Mouse (Mus musculus): ENCODE results near the gene Pkp4.

Gene Pkp4

DNA sequence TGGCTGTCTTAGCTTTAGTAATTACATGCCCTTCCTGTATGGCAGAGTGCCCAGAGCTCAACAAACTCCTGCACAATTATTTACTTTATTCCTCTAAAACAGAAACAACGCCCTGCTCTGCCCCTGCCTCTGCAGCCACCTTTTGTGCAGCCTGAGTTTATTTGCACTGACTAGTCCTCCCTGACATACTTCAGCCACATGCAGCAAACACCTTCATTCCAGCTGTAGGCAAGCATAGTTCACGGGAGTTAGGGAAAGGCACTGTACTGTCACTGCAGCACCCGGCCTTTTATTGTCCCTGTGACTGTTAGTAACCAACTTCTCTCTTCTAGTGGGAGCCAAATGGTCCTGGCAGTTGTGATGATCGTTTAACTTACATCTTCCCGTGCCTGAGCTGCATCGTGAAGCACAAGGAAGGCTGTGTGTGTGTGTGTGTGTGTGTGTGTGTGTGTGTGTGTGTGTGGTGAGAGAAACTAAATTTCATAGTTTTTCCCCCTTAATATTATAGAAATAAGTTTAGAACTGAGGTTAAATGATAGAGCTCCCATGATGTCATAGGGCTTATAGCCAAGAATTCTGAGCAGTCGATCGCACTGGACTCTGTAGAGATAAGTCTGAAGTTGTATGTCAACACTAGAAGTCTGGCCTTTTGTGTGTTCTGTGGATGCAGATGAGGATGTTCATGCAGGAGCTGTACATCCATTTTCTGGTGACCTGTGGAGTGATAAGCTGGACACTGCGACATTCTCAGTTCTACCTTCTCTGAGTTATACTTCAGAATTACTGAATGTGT is 59.5 kb downstream of the Pkp4 start:
- DNase-seq (ENCODE audit: low spot score), result peak; percentile 82

DNA sequence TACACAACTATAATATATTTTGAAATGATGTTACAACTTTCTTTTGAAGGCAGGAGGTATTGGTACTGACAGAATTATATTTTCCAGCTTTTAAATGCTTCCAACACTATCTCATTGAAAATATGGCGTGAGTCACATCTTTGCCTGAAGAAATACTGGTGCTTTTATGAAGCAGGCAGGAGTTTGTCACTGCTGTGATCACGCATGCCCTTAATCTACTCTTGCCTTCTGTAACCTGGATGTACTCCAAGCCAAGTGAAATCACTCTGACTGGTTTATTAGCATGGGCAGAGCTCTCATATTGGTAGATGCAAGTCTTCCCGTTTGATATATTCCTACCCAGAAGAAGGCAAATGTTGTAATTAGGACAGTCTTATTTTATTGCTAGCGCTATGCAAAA is 65.7 kb downstream of the Pkp4 start:
- DNase-seq (ENCODE audit: low spot score), result no peak

DNA sequence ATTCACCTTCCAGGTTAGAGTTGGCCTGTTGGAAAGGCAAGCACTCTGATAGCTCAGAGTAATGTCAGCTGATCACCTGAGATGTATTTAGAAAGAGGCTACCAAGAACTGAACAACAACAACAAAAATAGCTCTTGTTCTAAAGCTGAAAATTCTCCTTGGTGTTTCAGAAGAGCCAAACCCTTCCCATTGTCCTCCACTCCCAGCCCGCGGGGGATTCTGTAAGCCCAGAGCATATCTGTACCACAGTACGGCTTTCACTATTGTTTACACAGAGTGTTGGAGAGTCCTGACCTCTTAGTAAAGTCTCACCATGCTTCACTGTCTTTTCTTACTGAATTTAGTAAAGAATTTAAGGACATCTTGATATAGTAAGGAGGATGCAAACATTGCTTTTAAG is 66.4 kb downstream of the Pkp4 start:
- DNase-seq (ENCODE audit: low spot score), result no peak

DNA sequence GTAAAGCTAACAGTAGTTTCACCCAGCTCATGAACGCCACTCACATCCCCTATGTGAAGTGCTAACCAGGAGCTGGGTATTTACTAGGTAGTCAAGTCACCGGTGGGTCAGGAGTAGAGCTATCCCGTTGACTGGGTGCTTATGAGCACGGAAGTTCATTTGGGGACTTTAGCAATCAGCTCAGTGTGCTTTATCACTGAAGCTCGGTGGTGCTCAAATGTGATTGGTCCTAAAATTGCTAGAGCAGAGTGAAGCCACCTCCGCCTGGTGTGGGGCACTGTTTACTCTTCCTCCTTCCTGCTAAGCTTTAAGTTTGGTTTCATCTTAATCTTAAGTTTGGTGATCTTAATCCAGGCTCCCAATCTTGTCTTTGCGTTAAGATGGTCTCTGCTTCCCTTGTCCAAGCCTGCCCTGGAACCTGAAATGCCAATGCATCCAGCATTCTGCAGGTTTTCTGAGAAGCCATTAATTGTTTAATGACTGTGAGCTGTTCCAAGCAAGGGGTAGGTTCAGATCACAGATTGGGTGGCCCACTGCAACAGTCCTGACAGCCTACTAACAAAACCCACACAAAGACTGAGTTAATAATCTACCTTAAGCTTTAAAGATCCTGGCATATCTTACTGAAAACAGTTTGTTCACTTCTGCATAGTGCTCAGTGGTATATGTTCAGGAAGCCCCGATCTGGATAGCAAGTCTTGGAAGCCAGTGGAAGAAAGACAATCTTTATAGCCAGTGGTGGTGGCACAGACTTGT is 67.0 kb downstream of the Pkp4 start:
- DNase-seq (ENCODE audit: low spot score), result no peak

DNA sequence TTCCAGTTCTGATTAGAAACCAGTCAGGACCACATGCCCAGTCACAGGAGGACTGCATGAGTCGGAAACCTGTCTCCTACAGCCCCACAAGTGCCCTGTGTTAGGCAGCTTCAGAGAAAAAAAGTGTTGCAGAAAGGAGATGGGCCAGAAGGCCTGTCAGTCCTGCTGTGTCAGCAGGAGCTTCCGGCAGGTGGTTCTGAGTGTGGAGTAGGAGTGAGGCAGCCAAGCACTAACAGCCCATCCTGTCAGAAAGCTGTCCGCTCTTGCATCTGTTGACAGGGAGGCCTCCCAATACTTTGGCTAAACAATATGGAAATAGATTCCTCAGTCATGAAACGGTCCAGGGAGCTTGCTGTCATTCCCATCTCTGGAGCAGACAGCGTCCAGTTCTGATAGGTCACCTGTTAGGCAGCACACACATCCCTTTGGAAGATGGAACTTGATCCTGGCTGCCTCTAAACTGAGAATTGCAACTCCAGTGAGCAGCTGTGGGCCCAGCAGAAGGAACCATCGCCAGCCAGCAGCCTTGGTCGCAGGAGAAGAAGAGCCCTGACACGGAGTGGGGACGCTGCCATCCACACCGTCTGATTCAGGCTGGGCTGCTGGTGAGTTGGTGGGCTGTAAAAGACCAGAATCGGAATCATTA is 68.7 kb downstream of the Pkp4 start:
- no peak for DNase-seq (ENCODE audit: low spot score)

DNA sequence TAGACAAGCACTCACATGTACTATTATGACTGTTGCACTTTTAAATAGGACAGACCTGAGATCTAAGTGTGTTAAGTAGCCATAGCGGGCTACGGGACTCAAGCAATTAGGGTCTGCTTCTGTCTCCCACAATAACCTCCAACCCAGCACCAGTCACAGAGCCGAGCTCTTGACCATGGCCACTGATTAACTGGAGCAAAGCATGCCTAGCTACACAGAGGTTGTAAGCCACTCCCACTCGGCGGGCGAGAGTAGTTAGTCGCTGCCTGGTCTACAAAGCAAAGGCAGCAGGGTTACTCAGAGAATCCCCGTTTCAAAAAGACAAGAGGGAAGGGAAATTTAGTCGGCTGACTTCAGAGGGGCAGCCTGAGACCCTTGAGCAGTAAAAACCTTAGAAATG is 70.0 kb downstream of the Pkp4 start:
- no peak for DNase-seq (ENCODE audit: low spot score)

DNA sequence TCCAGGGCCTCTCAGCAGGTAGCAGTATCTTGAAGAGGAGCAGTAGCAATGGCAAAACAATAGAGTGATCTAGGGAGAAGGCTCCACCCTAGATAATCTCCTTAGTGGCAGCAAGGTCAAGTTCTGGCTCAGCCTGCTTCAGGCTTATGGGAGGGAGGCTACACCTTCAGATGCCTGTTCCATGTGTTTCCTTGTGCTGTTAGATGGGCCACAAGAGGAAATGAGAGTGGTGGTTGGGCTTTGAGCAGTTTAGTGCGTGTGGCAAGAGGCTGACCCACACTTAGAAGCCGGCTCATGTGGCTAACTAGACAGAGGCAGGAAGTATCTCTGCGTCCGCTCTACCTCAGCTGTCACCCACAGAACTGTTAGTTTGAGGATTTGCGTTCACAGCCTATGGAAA is 70.9 kb downstream of the Pkp4 start:
- DNase-seq (ENCODE audit: low spot score), result no peak

DNA sequence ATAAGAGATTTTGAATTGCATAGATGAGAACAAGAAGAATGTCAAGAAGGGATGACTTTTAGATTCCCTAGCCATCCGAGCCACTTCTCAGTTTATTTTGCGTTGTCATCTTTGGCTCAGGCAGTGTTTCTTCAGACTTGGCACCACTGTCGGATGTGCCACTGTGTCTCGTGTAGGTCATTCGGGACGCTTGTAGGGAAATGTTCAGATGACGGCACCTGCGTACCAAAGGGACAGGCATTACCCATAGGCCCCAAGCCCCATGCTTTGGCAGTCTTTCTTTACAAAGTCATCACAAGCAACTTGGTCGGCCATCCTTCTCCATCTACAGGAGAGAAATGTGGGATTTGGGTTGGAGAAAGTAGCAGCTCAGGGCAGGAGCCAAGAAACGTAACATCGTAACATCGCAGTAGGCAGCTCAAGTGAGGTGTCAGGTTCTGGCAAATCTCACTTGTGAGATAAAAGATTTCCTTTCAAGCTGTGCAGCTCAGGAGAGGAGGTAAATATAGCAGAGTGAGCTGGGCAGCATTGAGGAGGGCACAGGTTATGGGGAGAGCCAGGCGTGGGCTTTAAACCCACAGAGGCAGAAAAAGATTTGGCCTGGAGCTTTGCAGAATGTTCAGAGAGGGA is 72.8 kb downstream of the Pkp4 start:
- DNase-seq (ENCODE audit: low spot score), result no peak

DNA sequence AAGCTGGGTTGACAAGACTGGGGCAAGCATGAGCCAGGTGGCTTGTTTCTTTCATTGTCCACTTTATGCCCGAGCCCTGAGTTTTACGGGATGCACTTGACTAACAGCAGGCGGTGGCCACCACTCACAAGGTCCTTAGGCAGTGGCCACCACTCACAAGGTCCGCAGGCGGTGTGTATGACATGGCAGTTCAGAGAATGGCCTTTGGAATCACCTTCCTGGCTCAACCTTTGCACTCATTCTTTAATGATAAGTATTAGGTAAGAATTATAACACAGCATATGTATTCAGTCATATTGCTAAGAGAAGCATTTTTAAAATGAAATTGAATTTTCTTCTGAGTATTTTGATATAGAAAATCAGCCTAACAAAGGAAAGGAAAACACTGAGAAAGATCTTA is 73.3 kb downstream of the Pkp4 start:
- no peak for DNase-seq (ENCODE audit: low spot score)

DNA sequence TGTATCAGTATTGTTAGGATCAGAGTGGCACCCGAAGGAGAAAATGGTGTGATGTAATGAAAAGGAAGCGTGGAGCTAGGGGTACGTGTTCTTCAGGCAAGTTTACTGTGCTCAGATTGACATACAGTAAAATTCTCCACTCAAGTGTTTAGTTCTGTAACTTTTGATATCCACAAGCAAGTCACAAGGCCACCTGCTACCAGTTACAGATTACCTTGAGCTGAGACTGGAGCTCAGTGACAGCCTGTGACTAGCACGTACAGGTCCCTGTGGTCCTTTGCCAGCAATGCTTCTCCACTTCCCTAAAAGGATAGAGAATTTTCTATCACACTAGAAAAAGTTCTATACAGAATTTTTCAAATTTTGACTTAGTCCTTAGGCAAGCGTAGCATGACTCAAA is 73.9 kb downstream of the Pkp4 start:
- DNase-seq (ENCODE audit: low spot score), result no peak

DNA sequence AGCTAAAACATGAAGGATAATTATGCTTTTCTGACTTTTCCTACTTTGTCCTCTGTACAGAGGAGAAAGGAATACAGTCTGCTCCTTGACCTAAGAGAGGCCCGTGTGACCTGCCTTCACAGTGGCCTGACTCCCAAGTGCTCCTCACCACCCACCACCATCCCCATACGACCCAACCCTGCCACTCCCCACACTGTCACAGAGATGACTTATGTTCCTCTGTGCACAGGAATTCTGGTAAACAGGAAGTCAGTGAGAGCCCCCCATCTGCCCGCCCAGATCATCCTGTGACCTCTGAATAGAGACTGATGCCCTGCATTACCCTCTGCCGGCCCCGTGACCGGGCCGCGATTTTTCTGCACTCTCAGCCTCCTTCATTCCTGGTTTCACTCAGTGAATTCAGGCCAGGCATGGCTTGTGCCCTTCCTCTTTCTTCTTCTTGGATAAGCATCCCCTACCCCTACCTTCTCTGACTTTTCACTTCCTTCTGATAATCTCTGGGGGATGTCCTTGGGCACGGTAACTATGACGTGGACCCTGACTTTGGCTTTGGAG is 79.3 kb downstream of the Pkp4 start:
- DNase-seq (ENCODE audit: low spot score), result no peak

DNA sequence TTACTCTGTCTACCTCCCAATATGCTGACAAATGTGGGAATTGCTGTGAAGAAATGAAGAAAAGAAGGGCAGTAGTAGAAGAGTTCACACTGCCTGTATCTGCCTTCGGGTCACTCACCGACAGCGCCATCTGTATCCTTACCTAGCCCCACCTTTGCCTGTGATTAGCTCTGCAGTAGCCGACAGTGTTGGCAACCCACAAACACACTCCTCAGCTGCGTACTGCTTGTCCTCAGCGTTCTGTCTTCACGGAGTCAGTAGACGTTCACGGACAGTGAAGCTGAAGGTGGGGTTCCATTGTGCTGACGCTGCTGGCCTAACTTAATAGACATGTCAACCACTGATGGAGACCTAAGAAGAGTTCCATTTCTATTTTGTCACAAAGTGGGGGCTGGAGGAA is 81.5 kb downstream of the Pkp4 start:
- DNase-seq (ENCODE audit: low spot score), result no peak

DNA sequence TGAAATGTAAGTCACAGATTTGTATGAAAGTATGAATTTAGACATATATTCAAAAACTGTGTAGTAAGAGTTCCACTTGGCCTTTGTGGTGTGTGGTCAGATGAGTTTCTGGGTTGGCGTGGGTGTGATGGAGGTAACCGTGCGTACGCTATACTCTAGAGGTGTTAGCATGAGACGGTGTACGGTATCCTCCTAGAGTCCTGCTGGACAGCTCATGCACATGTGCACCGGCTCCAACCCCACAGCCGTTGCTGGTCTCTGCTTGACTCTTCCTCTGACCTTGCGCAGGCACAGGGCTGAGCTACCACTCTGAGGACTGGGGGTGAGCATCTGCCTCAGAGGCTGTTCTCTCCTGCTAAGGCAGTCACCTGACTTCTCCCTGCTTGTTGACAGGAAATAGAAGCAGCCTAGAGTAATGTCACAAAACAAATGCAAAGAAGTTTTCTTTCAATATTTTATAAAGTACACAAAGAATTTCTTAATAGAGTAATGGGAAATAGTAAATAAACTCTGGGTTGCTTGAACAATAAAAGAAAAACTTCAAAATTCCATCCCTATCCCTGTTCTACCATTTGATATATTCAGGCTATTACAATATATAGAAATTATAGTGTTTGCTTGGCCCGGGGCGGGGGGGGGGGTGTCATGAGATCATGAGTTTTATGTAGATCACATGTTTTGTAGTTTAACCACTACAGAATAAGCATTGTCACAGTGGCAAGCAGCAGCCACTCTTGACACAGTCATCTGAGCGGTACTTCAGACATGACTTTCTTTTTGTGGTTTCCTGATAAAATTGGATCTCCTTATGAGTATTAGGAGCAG is 83.8 kb downstream of the Pkp4 start:
- DNase-seq (ENCODE audit: low spot score), result no peak

DNA sequence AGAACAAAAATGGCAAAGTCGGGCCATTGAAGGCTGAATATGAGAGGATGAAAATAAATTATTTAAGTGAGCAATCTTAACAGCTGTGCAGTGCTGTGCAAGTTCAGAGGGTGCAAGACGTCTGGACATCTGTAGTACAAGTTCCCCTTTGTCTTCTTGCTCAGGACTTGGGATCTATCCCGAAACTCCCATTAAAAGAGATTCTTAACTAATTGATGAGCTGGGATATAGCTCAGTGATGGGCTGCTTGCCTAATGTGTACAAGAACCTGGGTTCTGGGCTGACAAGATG is 84.4 kb downstream of the Pkp4 start:
- no peak for DNase-seq (ENCODE audit: low spot score)

DNA sequence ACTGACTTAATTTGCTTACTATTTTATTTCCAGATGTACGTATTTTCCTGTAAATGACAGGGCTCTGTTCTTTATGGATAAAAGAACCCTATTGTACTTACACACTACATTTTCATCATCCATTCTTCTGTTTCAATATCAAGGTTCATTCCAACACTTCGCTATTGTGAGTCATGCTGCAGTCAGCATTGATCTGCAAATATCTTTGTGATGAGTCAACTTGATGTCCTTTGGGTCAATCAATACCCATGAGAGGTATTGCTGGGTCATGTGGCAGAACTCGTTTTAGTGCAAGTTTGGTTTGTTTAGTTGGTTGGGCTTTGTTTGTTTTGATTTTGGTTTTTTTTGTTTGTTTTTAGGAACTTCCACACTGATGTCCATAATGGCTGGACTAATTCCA is 88.2 kb downstream of the Pkp4 start:
- no peak for DNase-seq (ENCODE audit: low spot score)

DNA sequence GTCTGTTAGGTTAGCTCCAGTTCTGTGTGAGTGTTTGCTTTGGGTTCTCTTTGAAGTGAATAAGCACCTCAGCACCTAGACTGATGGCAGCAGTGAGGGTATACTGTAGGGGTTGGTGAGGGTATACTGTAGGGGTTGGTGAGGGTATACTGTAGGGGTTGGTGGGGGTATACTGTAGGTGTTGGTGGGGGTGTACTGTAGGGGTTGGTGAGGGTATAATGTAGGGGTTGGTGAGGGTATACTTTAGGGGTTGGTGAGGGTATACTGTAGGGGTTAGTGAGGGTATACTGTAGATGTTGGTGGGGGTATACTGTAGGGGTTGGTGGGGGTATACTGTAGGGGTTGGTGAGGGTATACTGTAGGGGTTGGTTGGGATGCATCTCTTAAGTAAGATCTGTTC is 92.2 kb downstream of the Pkp4 start:
- DNase-seq (ENCODE audit: low spot score), result no peak

DNA sequence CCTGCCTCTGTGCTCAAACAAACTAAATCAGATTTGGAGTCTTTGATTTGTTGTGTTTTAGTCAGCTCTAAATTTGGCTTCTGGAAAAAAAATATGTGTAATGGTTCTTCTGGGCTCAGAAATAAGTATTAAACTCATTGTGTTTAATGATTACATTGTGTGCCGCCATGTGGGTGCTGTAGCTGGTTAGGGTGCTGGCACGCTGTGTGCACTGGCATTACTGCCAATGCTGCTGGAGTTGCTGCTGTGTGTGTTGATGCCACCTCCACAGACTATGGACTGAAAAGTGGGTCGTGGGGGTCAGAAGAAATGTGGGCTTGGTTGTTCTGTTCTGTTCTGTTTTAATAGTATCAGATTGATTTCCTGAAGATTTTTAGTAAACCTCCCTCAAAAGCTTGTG is 92.8 kb downstream of the Pkp4 start:
- DNase-seq (ENCODE audit: low spot score), result no peak

DNA sequence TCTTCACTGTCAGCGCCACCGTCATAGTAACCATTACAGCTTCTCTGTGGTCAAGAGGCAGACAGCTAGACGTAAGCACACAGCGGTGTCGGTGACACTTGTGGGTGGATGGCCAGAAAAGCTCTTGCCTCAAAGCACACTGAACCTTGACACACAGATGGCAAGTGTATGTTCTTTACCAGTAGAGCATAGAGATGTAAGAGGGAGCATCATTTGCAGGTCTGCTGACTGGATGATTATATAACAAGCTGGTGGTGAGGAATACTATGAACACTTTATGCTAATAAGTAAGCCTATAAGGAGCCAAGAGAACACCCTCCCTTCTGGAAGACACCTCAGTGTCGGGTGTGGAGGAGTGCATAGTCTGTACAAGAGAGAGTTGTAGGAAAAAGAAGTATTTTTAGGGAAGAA is 98.2 kb downstream of the Pkp4 start:
- DNase-seq (ENCODE audit: low spot score), result no peak

DNA sequence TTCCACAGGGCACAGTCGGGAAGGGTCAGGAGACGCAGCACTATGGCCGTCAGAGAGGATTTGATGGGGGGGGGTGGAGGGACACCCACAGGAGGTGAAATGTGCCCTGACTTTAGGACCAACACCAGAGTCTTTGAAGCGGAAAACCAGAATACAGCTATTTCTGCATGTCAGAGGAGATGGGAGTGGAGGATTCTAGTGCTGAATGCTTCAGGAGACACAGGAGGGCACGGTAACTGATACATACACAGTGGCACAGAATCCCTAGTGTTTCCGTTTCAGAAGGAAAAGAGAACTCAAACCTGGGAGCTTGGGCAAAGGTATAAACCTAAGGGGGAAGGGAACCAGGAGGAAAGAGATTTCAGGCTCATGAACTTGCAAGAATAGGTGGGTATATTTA is 98.7 kb downstream of the Pkp4 start:
- DNase-seq (ENCODE audit: low spot score), result no peak

DNA sequence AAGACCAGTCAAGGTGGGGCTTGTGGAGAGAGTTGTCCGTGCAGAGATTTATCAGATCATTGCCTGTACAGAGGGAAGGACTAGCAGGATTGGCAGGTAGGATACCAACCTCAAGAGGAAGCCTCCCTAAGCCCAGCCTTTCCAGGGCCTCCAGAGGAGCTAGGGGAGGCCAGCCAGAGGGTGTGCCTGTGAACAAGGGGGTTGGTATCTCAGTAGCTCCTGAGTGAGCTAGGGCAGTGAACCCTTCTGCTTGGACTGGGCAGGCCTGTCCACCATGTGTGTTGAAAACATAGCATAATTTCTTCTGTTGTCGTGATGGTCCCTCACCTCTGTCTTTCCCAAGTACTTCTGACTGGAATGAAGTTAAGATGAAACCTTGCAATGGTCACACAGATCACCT is 100.6 kb downstream of the Pkp4 start:
- no peak for DNase-seq (ENCODE audit: low spot score)

DNA sequence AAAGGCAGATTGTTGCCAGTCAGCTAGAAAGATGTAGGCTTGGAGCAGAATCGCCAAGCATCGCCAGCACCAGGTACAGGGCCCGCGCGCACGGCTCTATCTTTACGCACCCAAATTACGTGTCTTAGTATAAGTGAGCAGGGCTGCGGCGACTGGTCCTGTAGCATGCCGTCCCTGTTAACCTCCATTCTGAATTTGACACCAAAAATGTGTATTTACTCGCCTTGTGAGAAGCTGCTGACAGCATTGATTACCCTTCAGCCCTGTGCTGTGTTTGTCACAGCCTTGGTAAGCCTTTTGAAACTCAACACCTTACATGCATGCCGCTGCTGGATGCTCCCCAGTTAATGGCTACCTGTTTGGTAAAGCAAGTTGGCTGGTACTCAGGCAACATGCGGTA is 105.8 kb downstream of the Pkp4 start:
- DNase-seq (ENCODE audit: low spot score), result no peak

DNA sequence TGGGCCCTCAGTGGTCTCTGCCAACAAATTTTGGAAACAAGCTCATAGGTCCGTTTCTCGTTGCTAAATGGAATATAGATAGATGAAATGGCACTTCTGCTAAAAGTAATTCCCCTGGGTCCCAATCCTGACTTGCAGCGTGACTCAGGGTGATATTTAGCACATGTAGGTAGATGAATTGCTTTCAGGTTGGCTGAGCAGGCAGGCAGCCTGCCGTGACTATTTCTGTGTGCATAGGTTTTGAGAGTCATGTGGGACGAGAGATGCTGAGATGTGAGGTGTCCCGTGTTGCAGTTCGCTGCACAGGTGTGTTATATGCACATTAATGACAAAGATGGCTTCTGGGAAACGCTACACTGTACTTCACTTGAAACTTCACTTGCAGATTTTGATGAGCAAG is 111.2 kb downstream of the Pkp4 start:
- DNase-seq (ENCODE audit: low spot score), result no peak
